Mouse (Mus musculus) kidney, postnatal 36 days (tissue): ENCODE measurements at regions not wholly inside any gene's neighbourhood (a gene's known extent, or its start where the extent isn't known, plus 50 kb on each side); places are given as distances from the start of the nearest gene placed in this dataset.

Source experiments
- DNase-seq, 2 experiments: peaks; one replicate each; pipeline ENCODE4 v3.0.0; 2021 to 2022; ENCODE audit warnings: mixed read lengths in 2 of 2

- no peak for DNase-seq
These were observed 189.2 kb upstream of the Creb1 start for GRCm38 (mm10) chr1:64343268-64343667.

DNA sequence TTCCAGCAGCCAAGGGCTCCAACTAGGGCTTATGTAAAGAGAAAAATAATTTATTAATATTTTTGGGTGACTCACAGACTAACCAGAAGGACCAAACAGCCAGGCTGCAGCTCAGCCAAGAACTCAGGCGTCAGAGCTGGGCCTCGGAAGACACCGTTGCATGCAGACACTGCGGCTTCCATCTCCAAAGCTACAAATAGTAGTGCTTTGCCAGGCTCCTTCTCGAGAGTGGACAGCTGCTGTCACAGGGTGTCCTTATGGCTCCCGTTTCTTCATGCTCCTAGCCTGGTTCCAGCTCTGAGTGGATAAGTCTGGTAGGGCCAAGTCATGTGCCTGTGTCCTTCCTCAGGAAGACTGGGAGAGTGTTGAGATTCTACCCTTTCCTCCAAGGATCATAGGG lies 190.8 kb upstream of the Creb1 start:
- DNase-seq, result no peak

DNA sequence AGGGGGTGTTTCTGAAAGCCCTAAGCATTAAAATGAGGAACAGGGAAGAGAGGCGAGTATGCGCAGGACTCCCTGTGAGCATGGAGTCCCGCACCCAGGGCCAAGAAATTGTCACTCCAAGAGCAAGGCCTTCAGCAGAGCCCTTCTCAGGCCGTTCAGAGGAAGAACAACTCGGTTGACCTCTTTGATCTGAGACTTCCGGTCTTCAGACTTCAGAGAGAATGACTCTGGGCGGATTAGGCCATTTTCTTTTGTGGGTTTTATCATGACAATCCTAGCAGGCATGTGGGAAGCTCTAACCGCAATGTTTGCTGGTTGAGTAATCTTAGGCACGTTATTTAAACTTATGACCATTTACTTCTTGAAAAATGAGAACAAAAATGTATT lies 193.9 kb upstream of the Creb1 start:
- no peak for DNase-seq

DNA sequence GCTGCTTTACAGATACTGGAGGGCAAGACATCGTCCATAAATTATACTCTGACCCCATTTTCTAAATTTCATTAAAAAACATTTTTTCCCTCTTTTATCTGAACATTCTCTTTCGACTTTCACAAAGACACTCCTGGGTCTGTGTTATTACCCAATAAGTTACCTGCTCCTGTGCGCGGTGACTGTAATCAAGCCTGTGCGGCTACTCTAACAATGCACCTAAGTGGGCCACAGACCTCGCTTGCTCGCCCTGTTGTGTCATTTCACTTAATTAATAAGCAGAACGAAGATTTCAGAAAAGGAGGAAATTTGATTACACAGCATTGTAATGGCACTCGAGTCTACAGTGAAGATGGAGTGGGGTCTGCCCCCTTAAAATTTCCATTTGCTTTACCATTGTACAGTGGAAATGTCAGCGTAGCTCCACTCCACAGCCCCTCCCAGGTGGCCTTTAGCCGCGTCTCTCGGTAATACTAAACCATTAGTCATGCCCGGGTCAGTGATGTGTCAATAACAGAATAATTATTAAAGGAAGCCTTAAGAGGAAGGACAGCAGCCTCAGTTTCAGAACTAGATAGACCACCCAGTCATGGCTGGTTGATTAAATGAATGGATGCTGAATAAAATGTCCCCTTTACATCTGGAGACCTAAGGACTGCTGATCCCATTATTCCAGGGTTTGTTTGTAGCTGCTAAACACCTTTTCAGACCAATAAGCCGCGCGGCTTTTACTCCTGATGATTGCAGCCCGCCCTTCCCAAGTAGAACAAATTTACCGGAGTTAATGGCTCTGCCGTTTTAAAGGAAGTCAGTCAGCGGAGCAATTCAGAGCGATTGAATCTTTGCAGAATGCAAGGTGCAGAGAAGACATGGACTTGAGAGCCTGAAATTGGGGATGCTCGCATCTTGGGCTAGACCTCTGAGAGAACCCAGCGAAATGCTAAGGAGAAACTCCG lies 194.5 kb upstream of the Creb1 start:
- DNase-seq, result no peak

DNA sequence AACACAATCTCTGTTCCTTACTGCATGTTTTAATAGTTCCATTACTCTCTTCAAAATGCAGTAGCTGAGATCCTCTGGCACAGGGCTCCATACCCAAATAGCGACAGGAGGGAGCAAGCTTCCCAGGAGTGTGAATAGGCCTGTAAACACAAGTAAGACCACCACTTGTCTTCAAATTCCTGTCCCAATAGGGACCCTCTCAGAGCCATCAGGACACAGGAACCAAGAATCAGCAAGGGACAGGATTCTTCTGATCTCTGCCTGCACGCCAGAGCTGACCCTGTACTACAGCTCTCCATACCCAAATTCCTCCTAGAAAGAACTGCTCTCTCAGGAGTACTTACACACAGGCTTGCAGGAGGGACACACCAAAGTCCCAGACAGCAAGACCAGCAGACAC lies 200.9 kb upstream of the Creb1 start:
- no peak for DNase-seq

GRCm38 (mm10) chr1:64330721-64331120 lies 201.7 kb upstream of the Creb1 start:
- DNase-seq, result no peak

DNA sequence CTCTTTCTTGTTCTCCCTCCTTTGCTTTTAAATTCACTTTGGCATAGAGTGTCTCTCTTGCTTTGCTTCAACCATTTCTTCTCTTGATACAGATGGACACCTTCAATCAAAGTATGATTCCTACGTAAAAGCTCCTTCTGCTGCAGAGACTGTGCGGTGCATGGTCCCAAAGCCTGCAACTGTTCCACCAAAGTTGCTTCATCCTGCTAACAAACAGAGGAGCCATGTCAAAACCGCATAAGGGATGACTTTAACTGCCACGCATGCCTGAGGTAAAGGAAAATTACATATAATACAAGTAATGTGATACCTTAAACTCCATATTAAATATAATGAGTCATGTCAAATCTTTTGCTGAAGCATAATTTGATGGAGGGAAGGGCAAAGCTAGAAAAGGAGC lies 200.1 kb upstream of the Klf7 start:
- no peak for DNase-seq

DNA sequence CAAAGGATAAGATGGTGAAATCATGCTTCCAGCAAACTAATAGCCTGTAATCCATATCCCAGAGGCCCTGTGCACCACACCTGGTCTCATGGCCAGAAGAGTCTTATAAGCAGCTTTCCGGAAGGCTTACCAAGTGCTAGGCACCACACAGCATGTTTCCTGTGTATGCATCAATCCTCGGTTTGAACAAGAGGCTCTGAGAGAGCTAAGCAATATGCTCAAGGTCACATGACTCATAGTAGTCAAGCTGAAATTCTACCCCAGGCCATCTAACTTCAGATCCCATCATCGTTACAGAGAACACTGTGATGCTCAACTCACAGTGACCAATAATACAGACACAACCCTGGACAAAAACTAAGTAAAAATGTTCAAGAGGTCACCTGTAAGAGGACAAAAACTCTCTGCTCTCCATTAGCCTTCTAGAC lies 197.1 kb upstream of the Klf7 start:
- no peak for DNase-seq

GRCm38 (mm10) chr1:64318440-64319154 lies 196.5 kb upstream of the Klf7 start:
- no peak for DNase-seq

DNA sequence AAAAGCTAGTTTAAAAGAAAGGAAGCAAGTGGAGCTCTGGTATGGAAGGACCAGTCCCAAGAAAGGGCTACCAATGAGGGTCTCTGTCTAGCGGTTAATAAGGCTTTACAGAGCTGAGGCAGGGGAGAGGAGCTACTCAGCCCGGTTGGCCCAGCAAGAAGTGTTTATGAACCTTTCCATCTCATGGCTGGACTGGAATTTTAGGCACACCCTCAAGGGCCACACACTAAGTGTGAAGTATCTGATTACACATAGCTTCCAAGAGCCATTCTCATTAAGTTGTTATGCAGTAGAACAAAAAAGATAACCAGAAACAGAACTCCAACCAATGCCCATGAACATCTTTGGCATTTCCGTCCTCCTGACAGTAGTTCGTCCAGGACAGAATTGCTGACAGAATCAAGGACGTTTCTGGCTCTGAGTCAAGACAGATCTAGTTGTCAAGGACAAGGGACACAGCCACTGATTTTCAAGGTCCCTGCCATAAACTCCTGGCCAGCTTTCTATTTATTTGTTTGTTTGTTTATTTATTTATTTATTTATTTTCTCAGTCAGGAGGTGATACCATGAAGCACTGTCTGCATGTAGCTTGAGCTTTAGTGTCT lies 195.1 kb upstream of the Klf7 start:
- no peak for DNase-seq

DNA sequence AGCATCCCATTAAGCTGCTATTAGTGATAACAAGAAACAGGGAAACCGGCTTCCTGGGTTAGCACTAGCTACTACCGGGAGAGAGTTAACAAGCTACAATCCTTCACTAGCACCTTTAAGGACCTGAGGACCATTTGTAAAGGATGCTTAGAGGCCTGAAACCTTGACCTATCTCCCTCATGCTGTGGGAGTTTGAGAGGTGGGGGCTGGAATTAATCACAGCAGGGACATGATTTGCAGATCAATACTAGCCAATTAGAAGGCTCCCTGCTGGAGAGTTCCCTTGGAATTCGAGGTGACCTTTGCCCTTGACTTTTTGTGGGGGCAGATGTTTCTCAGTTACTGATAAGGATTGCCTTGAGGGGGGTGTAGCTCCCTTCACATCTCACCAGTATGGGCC lies 189.3 kb upstream of the Klf7 start:
- no peak for DNase-seq

DNA sequence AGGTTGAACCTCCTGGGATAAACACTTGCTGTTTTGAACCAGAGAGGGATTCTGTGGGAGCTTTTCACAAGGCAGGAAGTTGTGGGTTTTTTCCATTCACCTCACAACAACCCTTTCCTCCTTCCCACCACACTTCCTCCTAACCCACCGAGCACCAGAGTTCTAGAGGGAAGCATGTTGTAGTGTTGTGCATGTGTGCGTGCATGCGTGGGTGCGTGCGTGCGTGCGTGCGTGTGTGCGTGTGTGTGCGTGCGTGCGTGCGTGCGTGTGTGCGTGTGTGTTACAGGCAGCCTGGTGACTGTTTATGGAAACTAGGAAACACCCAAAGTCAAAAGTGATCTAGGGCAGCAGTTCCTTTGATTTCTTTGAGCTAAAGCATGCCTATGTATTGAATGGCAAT lies 186.5 kb upstream of the Klf7 start:
- DNase-seq, result no peak

DNA sequence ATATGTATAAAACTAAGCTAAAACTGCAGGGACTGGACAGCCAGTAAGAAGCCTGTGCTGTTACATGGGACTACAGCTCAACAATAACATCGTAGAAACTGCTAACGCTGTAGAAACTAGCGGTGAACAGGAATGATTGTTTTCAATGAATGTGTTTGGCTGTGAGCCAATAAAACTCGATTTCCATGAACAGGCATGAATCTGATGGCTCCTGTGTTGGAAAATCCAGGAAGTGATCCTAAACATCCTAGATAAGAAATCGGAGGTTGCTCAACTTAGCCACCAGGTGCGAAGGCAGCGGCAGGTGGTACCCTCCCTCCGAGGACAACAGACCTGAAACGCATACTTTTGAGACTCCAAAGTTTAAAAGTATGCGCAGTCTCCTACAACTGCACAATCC lies 186.0 kb upstream of the Klf7 start:
- DNase-seq, result peak in 1 of 2 experiments; percentile 27

DNA sequence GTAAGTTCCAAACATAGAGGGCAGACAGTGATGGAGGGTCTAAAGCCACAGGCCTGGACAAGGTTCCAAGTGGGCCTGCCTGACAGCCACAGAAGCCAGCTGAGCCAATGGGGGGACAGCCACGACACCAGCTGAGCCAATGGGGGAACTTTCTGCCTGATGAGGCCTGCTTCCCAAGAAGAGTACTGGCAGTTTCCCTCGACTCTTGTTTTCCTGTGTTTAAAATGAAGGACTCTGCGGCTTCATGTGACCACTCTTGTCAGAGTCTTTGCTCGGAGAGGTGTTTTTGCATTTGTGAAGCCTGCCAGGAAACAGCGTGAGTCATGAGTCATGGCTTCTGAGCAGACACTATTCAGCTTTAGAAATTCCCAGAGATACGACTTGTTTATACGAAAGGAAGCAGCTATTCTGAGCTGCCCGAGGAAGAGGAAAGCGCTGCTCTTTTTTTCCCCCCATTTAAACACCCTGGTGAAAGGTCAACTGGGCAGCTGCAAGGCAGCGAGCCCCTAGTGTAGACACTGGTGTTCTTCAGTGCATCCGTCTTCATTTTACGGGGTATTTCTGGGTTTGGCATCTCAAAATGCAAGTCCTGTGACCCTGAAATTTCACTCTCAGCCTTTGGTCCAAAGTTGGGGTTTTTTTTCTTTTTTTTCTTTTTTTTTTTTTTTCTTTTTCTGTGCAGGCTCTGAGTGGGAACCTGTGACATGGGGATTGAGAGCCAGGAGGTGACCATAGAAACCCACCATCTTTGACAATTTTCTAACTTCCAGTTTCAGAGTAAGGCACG lies 183.5 kb upstream of the Klf7 start:
- DNase-seq, result peak; percentile 69 to 86

GRCm38 (mm10) chr1:64302833-64303358 lies 180.8 kb upstream of the Klf7 start:
- peak; percentile 68 to 76 for DNase-seq

GRCm38 (mm10) chr1:64301530-64302061 lies 179.5 kb upstream of the Klf7 start:
- DNase-seq, result peak; percentile 62 to 77

- no peak for DNase-seq
These were observed 179.0 kb upstream of the Klf7 start for GRCm38 (mm10) chr1:64300951-64301529.

GRCm38 (mm10) chr1:64298950-64299349 lies 176.9 kb upstream of the Klf7 start:
- DNase-seq, result no peak

DNA sequence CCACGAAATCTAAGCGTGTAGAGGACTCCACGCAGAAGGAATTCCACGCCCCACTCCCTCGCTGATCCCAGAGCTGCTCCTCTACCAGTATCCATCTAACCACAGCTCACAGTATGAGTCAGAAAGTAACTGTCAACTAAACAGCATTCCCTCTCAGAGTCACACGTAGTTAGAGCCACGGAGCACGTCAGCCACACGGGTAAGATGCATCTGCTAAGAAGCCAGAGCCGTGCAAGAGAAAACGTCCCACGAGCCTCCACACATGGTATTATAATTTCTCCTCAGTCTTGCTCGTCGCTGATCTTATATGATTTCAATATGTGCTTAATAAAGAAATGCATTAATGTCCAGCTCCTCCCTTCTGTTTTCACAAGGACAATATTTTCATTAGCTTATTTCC lies 176.1 kb upstream of the Klf7 start:
- DNase-seq, result no peak

- DNase-seq, result no peak
These were observed 175.3 kb upstream of the Klf7 start for GRCm38 (mm10) chr1:64297343-64297742.

DNA sequence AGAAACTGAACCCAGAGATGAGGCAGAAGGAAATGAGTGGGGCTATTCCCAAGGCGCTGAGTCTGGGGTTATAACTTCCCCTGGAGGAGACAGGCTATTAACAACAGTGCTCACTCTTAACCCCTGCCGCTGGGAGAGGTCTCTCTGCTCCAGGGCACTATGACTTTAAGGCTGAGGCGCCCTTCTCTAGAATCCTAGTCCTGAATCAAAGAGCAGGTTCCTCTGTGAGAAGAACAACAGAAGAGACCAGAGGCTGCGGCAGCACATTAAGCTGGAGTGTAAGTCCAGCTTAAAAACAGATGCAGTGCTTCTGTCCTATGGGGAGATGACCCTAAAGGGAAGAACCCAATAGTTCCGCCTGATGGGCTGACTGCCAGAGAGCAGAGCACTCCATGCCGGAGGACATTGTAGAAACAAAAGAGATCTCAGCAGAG lies 173.4 kb upstream of the Klf7 start:
- peak; percentile 21 to 52 for DNase-seq

- DNase-seq, result no peak
These were observed 173.0 kb upstream of the Klf7 start for GRCm38 (mm10) chr1:64295051-64295450.
